Mouse (Mus musculus) liver, embryonic 13.5 days (tissue): ENCODE data around the gene Exoc5. TPM values are rescaled to one million over a fixed set of nuclear protein-coding genes. Genes with fewer than 3 reads are reported as not detected.

Source experiments
- polyA plus RNA-seq: library from polyadenylated mRNA; unstranded; fragments of >200 nt; fragmentation: Nextera tagmentation; extraction: Ambion mirVana; gene quantifications from 2 replicates; pipeline ENCODE4 v1.2.1, GENCODE M21; 2015

The Exoc5 gene
- polyA plus RNA-seq, 1 experiment from 2014 or later: 24.2 TPM

Other genes with a start within 250 kb of the Exoc5 start
- 11.6 and 16.0 TPM in 2 replicates for gene Ap5m1, start 556 bp downstream of the Exoc5 start, polyA plus RNA-seq
- gene Naa30, start 105.6 kb upstream of the Exoc5 start, polyA plus RNA-seq: 4.0 and 6.1 TPM in 2 replicates
- 0.37 and 0.41 TPM in 2 replicates for gene ccdc198, start 178.8 kb upstream of the Exoc5 start, polyA plus RNA-seq